Mouse (Mus musculus): ENCODE results near the gene Dennd1c.
"Not testable (repeated sequence)": the region's sequence is repeated elsewhere in the genome, so short reads cannot be mapped to it uniquely, and the experiment has no call there.

The Dennd1c gene

GRCm38 (mm10) chr17:57095855-57096622, 17.7 kb upstream of the Dennd1c start:
- no peak for DNase-seq (ENCODE audit: low read depth, low spot score)

DNA sequence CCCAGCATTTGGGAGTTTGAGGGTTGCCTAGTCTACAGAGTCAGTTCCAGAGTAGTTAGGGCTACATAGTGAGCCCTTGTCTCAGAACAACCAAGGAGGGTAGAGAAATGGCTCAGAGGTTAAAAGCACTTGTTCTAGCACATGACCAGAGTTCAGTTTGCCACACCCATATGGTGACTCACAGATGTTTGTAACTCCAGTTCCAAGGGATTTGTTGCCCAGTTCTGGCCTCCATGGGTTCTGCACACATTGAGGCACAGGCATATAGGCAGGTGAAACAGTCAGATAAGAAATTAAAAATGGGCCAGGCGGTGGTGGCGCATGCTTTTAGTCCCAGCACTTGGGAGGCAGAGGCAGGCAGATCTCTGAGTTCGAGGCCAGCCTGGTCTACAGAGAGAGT, 15.9 kb upstream of the Dennd1c start:
- DNase-seq (ENCODE audit: low read depth, low spot score), result no peak

DNA sequence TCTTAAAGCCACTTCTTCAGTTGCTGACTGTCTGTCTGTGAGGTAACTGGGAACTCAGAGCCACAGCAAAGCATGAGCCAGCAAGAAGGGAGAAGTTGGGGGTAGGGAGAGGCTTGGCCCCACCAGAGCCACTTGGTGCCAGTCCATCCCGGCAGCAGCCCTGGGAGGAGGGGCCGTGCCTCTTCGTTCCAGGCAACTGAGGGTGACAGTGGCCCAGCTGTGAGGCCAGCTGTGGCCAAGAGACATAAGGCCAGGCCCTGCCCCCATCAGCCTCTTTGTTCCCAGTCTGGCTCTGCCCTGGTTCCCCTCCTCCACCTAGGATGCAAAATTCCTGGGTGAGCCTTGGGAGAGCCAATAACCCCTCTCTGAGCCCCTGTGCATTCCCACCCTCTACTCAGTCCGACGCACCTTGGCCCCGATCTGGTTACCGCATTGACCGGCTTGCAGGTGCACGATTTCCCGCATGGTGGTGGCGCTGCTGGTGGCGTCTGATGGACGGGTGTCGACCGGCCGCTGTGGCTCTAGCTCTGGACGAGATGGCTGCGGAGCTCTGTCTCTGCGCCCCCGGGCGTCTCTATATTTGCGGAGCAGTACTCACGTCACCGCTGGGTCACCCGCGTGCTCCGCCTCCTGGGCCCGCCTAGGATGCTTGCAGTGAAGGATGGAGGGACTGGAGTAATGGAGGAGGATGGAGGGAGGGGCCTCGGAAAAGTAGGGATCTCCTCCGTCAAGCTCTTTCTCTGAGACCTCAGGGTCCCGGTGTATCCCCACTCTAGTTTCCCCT, 8.9 kb upstream of the Dennd1c start, which contains the start of gene Tubb4a:
Gene Tubb4a, minus strand, starts transcription at position 734 of the 784 bp plus-strand sequence.
- peak; percentile 71 for DNase-seq (ENCODE audit: low read depth, low spot score)

DNA sequence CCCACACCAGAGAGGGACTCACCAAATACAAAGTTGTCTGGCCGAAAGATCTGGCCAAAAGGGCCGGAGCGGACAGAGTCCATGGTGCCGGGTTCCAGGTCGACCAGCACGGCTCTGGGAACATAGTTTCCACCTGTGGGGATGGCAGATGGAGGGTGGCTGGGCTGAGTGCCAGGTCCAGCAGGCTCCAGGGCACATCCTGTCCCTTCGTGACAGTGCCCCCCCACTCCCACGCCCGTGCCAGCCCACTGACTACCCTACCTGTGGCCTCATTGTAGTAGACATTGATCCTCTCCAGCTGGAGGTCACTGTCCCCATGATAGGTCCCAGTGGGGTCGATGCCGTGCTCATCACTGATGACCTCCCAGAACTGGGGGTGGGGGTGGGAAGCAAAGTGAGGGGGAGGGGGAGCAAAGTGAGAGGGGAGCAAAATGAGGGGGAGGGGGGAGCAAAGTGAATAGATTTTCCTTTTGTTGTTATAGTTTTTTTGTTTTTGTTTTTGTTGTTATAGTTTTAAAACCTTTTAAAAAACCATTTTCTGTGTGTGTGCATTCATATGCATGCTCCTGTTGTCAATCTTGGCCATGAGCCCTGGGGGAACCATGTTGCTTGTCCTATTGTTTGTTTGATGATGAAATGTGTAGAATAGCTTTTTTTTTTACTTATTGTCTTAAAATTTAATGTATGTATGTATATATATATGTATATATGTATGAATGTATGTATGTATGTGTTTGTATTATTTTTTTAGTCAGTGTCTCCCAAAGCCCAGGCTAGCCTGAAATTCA, 7.8 kb upstream of the Dennd1c start:
- no peak for DNase-seq (ENCODE audit: low read depth, low spot score)

DNA sequence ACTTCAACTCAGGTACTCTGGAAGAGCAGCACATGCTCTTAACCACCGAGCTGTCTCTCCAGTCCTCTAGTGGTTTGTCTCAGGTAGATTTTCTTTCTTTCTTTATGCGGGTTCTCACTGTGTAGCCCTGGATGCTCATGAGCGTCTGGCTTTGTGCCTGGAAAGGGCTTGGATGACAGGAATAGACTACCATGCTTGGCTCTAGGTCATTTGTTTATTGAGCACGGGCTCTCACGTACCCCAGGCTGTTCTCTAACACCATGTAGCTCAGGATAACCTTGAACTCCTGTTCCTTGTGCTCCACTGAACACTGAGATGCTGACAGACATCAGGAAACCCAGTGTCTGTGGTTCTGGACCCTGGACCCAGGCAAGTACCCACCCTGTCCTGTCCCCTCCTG, 4.2 kb upstream of the Dennd1c start:
- DNase-seq (ENCODE audit: low read depth, low spot score), result no peak

DNA sequence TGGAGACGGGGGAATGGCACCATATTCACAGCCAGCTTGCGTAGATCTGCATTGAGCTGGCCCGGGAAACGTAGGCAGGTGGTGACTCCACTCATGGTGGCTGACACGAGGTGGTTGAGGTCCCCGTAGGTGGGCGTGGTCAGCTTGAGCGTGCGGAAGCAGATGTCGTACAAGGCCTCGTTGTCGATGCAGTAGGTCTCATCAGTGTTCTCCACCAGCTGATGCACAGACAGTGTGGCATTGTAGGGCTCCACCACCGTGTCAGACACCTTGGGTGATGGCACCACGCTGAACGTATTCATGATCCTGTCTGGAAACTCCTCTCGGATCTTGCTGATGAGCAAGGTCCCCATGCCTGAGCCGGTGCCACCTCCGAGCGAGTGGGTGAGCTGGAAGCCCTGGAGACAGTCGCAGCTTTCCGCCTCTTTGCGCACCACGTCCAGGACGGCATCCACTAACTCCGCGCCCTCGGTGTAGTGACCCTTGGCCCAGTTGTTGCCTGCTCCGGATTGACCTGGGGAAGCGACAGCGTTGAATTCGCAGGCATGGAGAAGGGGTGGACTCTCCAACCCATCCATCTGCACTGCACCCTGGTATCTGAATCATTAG, 3.0 kb upstream of the Dennd1c start:
- no peak for DNase-seq (ENCODE audit: low read depth, low spot score)

- DNase-seq (ENCODE audit: low read depth, low spot score), result no peak
These were observed 1.6 kb upstream of the Dennd1c start for GRCm38 (mm10) chr17:57079919-57080318.

GRCm38 (mm10) chr17:57076916-57077315, 1.4 kb downstream of the Dennd1c start:
- no peak for DNase-seq (ENCODE audit: low read depth, low spot score)

DNA sequence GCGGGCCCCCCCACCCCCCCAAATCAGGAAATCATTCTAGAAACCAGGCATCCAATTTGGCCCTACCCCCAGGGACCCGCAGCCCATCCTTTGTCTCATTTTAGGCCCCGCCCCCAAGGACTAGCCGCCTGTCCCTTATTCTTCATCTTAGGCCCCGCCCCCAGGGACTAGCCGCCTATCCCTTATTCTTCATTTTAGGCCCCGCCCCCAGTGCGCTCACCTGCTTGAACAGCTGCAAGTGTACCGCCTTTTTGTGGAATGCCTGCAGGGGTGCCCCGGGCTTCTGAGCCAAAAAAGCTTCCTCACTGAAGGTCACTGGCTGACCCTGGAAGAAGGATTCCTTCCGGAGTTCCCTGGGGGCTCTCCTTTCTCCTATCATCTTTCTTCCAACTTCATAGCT, 7.6 kb downstream of the Dennd1c start:
- DNase-seq (ENCODE audit: low read depth, low spot score), result no peak

DNA sequence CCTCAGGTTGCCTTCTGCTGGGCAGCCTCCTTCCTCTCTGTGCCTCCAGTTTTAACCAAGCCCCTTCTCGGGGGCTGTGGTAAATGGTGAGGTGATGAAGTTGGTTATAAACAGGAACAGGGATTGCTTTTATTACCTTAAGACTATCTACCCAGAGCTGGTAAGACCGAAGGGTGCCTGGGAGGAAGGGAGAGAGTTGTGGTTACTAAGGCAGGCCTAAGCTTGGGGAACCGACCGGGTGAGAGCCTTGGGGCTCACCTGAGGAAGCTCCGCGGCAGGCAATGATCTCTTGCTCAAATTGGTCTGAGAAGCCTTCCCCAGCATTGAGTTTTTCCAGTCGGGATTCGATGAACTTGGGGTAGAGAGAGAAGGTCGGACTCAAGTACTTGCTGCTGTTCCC, 8.0 kb downstream of the Dennd1c start:
- DNase-seq (ENCODE audit: low read depth, low spot score), result no peak

DNA sequence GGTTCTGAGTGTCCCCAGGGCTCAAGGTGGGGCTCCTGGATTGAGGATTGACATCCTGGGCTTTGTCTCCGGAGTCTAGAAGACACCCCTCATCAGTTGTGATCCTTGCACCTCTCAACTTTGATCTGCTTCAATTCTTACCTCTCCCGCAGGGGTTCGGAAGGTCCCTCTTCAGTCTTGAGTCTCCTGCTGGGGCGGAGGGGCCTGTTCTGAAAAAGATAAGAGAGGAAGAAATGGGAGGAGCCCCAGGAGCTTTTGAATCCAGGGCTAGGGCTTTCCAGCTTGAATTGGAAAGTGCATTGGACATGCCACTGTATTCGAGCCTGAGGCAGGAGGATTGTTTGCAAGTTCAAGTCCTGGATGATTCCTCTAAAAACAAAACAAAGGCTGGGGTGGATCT, 11.4 kb downstream of the Dennd1c start:
- DNase-seq (ENCODE audit: low read depth, low spot score), result no peak

GRCm38 (mm10) chr17:57063031-57063430, 15.3 kb downstream of the Dennd1c start:
- DNase-seq (ENCODE audit: low read depth, low spot score), result no peak

GRCm38 (mm10) chr17:57062548-57062947, 15.8 kb downstream of the Dennd1c start:
- DNase-seq (ENCODE audit: low read depth, low spot score), result no peak

- no peak for DNase-seq (ENCODE audit: low read depth, low spot score)
These were observed 16.2 kb downstream of the Dennd1c start for GRCm38 (mm10) chr17:57062011-57062521.

DNA sequence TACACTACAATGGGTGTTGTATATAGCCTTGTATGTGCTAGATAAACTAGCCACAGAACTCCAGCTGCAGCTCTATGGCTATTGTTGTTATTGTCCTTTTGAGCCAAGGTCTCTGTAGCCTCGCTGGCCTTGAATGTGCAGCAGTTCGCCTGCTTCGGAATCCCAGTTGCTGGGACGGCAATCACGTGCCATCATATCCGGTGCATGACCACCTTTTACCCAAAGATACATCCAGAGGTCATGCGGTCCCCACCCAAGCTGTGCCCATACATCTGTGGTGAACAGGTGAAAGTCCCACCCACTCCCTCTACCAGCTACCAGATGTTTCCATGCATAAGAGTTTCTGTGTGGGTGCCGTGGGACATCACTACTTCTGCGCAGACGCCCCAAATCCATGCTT, 17.2 kb downstream of the Dennd1c start:
- no peak for DNase-seq (ENCODE audit: low read depth, low spot score)

GRCm38 (mm10) chr17:57060231-57060801, 18.0 kb downstream of the Dennd1c start:
- peak; percentile 93 for DNase-seq (ENCODE audit: low read depth, low spot score)

GRCm38 (mm10) chr17:57059486-57059977, 18.8 kb downstream of the Dennd1c start, which contains the start of gene Slc25a23:
Slc25a23 (minus strand) TSS chr17:57059863.
- peak; percentile 85 for DNase-seq (ENCODE audit: low read depth, low spot score)

GRCm38 (mm10) chr17:57058891-57059485, 19.3 kb downstream of the Dennd1c start, which contains the start of gene Crb3:
Crb3 (plus strand) TSS chr17:57059105.
- no peak for DNase-seq (ENCODE audit: low read depth, low spot score)

- DNase-seq (ENCODE audit: low read depth, low spot score), result no peak
These were observed 22.1 kb downstream of the Dennd1c start for GRCm38 (mm10) chr17:57056246-57056645.

GRCm38 (mm10) chr17:57051679-57052078, 26.6 kb downstream of the Dennd1c start:
- DNase-seq (ENCODE audit: low read depth, low spot score), result not testable (repeated sequence)

Data from brain, embryonic 18.5 days (tissue).